Mouse (Mus musculus) heart, postnatal 4 days (tissue): ENCODE measurements around the gene Prr15. TPM values are rescaled to one million over a fixed set of nuclear protein-coding genes. Genes with fewer than 3 reads are reported as not detected.
A peak's percentile ranks its signal among the peaks of the same experiment; 100 is the strongest.

Source experiments
- DNase-seq: peaks from one replicate; pipeline ENCODE4 v3.0.0; 2021
- total RNA-seq, 2 experiments: library from RNA; stranded (reverse); gene quantifications; 2 replicates each; pipeline ENCODE4 v1.2.3; 2021

Prr15 gene
- total RNA-seq, 2 experiments from 2014 or later, result 6.6 to 7.2 TPM

DNA sequence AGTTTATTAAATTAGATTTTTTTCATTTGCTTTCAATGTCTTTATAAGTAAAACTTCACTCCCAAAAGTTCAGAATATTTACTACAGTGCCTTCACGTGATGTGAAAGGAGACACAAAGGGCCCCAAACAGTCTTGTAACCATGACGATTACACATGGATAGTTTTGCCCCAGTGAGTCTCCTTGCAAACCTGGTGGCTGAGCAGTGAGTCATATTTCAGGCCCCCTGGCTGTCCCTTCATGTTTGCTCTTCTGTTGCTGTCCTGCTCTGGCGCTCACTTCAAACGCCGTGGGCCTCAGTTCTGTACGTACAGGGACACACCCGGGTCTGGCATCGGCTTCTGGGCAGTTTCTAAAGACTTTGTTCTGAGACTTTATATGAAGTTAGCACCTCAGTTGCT, 6.6 kb downstream of the Prr15 start:
- no peak for DNase-seq

DNA sequence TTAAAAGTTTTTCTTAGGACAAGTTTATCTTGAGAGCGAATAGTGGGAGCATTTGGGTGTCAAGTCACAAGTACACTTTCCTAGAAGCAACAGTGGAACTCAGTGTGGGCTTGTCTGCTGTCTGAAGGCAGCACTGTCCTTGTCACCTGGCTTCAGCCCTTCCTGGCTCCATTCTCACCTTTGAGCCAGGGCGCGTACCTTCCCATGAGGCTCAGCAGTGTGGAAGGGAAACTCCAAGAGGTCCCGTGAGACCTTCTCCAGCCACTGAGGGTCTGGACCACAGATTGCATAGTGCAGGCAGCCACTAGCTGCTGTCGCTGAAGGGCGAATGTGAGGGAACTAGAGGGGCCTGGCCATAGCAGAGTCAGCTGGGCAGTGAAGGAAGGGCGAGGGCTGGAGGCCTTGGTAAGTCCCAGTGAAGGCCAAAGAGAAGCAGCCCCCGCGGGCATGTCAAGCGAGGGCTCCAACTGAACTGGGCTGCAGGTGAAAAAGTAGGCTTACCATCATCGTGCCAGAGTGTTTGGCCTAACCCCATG, 7.5 kb downstream of the Prr15 start:
- DNase-seq, result no peak

DNA sequence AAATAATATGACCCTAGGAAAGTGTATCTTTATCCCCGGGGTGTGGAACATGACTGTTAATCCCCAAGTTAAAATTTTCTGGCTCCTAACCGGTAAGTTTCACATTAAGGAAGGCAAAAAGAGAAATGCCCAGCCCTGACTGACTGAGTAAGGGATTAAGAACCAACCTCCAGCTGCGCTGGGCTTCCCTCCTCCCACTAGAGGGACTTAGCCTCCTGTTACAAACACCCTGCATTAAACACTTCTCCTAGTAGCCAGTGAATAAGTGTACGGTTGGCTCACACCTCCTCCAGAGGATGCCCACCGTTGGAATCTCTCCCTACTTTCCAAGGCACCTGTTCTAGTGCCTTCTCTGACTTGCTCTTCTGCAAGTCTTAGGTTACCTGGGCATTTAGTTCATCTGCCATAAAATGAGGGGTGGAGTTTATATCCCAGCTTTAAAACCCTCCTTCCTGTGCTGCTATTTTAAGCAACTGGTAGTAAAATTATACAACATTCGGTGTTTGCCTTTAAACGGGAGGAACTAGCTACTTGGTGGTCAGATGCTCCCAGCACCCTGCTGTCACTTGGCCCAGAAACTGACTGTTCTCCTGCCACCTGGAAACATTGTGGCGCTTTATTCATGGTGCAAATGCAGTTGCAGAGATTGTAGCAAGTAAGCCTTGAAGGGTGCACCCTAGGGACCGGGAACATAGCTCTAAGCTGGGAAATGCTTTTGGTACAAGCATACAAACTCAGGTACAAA, 8.2 kb downstream of the Prr15 start:
- DNase-seq, result no peak

DNA sequence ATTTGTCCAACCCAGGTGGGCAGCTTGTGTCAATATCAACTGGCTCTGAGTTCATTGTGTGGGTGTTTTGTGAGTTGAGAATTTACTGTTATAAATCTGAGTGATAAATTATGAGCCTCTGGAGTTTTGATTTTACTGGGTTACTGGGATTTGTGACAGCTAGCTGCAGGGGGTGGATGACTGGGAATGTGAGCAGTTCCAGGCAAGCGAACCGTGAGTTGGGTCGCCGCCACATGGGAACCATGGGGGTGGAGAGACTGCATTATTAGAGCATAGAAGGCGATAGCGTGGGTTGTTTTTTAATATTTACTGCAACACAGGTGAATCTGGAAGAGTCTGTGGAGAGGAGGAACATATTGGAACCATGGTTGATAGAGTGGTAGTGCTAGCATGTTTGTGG, 11.7 kb downstream of the Prr15 start:
- no peak for DNase-seq

DNA sequence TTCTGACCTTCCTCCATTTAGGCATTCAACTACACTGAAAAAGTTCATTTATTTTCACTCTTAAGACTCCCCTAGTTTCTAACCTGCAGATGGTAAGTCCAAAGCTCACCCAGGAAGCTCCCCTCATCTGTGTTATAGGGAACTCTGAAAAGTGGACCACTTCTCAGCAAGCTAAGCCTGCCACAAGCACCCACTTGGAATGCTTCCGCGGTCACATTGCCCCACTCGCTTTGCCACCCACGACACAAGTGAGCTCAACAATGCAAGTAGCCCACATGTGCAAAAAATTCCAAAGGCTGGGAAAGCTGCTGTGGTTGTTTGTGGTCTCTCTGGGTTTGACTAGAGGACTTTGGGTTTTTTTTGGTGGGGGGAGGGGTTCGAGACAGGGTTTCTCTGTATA, 15.5 kb downstream of the Prr15 start:
- no peak for DNase-seq

DNA sequence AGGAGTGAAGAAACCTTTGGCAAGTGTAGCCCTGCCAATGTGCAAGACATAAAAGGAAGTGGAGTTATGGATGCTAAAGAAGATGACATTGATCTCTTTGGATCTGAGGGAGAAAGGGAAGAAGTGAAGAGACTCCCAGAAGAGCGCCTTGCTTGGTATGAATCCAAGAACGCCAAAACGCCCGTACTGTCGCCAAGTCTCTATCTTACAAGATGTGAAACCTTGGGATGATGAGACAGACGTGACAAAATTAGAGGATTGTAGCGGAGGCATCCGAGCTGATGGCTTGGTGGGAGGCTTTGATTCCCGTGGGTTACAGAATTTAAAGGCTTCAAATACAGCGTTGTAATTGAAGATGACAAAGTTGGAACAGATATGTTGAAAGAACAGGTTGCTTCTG, 16.6 kb downstream of the Prr15 start:
- DNase-seq, result no peak

DNA sequence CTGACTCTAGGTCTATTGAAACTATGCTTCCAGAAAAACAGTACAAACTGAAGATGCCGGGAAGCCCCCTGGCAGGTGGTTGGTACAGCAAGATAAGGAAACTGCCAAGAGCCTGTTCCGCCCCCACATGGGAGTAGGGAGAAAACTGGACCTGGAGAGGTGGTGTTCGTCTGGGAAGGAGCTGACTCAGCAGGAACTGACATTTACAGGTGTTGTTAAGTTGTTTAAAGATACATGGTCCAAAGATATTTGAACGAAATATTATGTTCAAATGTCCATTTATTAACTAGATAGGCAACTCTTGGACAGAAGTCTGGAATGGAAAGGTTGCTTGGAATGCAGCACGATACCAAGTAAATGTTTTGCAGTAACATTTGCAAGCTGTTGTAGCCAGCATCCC, 26.2 kb downstream of the Prr15 start:
- no peak for DNase-seq

DNA sequence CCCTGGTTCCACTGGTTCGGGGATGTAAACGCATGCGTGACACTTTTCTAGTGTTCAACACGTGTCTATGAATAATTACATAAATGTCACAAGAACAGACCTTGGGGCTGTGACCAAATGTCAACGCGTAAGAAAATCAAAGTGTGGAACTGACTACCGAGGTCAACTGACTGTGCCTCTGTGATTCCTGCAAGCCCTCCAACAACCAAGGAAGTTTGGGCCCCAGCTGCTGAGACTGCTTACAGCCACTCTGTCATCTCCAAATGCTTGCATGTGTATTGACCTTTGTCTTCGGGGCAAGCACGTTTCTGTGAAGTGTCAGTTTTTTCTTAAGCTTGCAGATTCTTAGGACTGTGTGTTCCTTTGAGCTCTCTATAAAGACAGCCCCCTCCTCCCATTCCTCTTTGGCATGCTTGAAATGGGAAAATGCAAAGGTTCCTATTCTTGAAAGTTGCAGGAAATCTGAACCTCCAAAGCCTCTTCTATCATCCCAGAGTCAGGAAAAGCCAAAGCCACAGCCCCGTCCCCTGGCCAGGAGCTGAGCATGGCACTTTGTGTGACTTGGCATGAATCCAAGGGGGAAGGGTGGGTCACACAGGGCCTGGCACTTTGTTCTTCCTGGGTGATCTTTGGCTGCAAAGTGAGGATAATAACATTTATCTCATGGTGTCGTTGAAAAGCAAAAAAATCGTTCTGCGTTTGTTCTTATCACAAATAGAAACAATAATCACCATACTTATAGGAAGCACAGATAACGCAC, 27.5 kb downstream of the Prr15 start:
- no peak for DNase-seq

DNA sequence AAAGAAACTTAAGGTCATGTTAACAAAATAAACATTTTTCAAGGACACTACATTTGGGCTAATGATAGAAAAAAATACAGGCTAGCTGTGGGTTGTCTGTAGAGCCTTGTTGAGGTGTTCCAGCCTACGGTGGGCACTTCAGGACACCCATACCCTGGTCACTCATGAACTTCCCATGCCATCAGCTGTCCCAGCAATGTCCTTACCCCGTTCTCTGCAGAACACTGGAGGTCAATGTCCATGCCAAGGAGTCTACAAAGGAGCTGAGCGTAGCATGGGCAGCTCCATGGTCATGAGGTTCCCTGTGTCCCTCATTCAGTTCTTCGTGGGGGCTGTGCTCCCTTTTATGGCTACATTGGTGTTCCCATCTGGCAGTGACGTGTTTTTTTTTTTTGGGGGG, 28.1 kb downstream of the Prr15 start:
- no peak for DNase-seq

DNA sequence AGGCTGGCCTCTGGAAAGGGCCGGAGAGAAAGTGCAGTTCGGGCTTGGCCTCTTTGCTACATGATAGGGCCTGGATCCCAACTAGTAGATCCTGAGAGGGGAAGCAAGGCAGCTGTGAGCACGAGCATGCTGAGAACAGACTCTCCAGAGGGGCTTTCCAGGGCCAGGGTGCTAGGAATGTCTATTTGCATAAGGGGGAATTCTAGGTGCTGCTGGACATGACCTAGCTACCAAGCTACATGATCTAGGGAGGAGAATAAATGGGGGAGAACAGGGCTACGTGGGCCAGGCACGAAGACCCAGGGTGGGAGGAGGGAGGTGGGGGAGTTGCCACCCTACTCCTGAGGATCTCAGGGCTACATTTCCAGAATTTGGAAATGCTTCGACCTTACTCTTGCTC, 30.0 kb downstream of the Prr15 start:
- DNase-seq, result no peak

DNA sequence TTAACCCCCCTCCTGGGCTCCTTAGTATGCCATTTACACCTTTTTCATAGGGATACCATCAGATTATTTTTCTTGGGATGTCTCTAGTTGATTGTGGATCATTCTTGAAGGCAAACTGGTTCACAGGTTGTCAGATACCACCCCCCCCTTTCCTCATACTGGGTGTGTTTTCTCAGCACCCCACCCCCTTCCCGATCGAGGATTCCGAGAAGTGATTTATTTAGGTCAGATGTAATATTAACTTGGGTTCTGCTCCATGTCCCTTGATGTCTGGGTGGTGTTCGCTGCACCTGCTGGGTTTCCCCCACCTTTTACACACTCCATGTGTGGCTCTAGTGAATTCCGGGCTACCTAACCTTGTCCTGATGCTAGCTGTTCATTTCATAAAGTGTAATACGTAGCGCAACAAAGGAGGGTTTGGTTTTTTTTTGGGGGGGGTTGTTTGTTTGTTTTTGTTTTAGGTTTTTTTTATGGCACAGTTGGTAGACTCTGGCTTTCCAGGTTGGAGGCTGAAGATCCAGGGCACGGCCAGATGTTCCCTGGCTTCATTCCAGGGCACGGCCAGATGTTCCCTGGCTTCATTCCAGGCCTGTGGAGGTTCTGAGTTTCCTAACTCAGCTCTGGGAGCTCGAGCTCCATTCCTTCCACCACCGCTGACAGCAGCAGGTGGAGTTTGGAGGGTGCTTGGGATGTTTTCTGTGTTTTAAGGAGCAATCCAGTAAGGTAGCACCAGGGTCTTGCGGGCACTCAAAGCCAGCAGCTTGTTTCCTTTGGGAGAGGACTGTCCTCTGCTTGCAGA, 37.1 kb downstream of the Prr15 start:
- peak; percentile 35 for DNase-seq

DNA sequence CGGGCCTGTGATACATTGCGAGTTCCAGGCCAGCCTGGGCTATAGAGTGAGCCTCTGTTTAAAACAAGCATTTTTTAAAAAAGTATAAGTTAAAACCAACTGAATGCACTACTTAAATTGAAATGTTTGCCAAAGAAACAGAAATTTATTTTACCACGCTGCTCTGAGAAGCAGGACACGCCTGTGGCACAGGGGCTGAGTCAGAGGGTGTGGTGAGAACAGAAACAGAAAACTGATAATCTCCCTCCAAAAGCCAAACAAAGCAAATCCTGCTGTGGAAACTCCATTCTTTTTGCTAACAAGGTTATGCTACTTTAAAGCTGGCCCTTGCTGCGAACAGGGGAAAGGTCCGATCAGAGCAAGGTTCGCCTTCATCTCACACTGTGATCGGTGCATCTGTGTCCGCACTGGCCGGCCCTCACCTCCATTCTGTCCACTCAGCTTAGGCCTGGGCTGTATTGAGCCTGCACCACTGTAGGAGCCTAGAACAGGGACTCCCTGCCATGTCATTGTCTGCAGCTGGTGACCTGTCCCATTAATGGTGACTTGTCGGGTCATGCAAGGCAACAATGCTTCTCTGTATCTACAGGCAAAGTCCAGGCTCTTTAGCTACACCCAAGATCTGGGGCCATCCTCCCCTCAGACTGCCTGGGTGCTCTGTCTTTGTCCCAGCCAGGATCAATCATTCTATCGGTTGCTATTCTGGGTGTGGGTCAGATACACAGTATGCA, 38.9 kb downstream of the Prr15 start:
- DNase-seq, result no peak

DNA sequence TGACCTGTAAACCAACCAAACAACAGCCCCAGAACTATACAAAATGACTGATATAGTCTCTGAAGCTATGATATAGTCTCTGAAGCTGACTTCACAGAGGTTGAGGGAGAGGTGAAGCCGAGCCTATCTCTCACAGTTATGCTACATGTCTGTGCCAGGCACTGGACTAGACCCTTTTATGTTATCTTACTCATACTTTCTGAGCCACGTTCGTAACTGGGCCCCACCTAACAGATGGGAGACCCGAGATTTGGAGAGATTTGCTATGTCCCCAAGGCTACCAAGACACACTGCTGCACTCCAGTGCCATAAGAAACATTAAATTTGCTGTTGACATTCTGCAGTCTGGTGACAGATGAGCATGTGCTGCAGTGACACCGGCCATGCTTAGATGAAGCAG, 41.0 kb downstream of the Prr15 start:
- DNase-seq, result no peak

DNA sequence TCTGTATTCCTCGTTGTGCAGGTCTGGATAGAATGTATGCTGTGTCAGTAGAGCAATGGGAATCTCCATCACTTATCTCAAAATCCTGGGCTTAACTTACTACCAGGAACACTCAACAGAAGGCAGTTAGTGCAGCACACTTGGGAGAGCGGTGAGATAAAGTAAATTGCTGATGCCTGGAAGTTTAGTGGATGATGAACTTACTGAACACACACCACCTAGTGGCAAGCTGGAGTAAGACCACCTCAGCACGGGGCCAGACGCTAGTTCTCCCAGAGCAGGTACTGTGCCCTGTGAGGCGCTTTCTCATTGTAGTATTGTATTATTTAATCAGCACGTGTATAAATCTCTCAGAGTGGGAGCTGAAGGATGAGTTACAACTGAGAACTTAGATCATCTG, 42.4 kb downstream of the Prr15 start:
- DNase-seq, result peak; percentile 54

DNA sequence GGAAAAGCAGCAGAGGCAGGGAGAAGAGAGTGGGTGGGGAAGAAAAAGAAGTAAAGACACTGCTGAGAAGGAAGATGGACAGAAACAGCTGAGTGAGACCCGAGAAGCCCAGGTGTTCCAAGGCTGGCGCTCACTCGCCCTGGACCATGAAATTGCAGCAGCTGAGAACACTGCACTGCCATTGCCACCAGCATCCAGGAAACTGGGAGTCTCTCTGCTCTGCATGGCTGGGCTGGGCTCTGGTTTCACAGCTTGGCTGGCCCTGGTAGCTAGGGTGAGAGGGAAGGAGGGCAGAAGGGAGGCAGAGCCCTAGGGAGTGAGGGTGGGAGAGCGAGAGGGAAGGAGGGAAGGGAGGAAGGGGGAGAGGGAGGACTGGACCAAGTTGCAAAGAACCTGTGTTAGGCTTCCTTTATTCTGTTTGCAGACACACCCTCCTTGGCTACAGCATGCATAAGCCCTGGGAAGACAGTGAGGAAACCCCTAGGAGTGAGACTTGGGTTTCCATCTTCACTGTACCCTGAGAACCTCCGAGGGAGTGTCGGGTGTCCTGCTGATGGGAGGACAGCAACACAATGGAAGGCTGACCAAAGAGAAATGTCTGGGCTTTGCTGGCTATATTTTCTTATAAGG, 44.4 kb downstream of the Prr15 start:
- no peak for DNase-seq

DNA sequence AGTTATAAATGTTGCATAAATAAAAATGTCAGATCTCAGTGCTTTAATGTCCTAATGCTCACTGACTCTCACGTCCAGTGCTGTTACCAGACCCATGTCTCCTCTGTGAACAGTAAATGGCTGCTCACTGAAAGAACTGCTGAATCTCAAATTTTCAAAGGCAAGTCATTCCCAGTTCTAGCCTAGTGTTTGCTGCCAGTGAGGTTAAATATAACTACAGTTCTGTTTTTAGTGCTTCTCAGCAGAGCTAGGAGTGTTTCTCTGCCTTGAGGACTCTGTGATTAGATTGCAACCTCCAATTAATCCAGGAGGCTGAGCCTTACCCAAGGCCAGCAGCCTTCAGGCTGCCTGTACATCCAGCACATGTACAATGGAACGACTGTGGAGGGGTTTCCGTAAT, 46.2 kb downstream of the Prr15 start:
- DNase-seq, result no peak

DNA sequence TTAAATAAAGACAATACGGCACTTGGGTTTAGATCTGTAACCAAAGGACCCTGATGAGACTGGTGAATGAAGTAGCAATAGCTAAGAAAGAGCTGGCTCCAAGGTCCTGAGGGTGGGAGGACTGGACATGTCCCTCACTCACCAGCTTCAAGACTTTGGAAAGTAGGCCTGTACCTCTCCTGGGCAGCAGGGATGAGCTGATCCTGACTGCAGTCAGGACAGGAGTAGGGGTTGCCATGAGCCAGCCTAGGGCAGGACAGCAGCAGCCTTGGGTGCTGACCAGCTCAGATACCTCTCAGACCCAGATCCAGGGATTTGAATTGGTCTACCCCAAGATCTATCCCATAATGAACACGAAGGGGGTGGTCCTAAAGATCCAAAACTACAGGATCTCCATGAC, 53.7 kb downstream of the Prr15 start:
- DNase-seq, result no peak
